Mouse (Mus musculus) myocyte (in vitro differentiated cells): ENCODE measurements around the gene Nfya. TPM values are rescaled to one million over a fixed set of nuclear protein-coding genes. Genes with fewer than 3 reads are reported as not detected.

Experiments
- H3K27me3 ChIP-seq: one replicate; pipeline ENCODE4 v1.6.1; 2011; ENCODE audit not compliant: control insufficient read depth, insufficient read depth, insufficient read length
- H3K36me3 ChIP-seq: one replicate; pipeline ENCODE4 v1.6.1; 2011; ENCODE audit not compliant: control insufficient read depth, insufficient read depth
- H3K4me2 ChIP-seq: one replicate; pipeline ENCODE4 v1.6.1; 2011; ENCODE audit warnings: low read depth, control low read depth
- H3K4me3 ChIP-seq: one replicate; pipeline ENCODE4 v1.5.1; 2011; ENCODE audit warnings: mild to moderate bottlenecking, control low read depth, moderate library complexity
- H3K79me2 ChIP-seq: one replicate; pipeline ENCODE4 v1.6.1; 2011; ENCODE audit not compliant: control insufficient read depth, insufficient read depth
- H3ac ChIP-seq: one replicate; pipeline ENCODE4 v1.6.1; 2011; ENCODE audit not compliant: control insufficient read depth, insufficient read length
- CEBPB ChIP-seq: IDR thresholded peaks from 2 replicates; pipeline ENCODE4 v1.6.1; 2011; ENCODE audit warnings: mild to moderate bottlenecking, moderate library complexity; ENCODE audit not compliant: poor library complexity, insufficient read depth, severe bottlenecking
- E2F4 ChIP-seq: IDR thresholded peaks from one replicate; pipeline ENCODE4 v1.6.1; 2011; ENCODE audit warnings: mild to moderate bottlenecking, control low read depth, moderate library complexity; ENCODE audit not compliant: insufficient read depth
- MAX ChIP-seq: IDR thresholded peaks from one replicate; pipeline ENCODE4 v1.6.1; 2011; ENCODE audit warnings: low read depth, mild to moderate bottlenecking, control low read depth
- MYOD1 ChIP-seq, 3 experiments: IDR thresholded peaks; one replicate each; pipeline ENCODE4 v1.6.1; 2011; ENCODE audit warnings: control low read depth in 2 of 3, low read depth in 2 of 3, mild to moderate bottlenecking in 2 of 3, moderate library complexity in 1 of 3; ENCODE audit not compliant: insufficient read length in 2 of 3, control insufficient read depth in 1 of 3
- MYOG ChIP-seq, 3 experiments: IDR thresholded peaks; one replicate each; pipeline ENCODE4 v1.6.1; 2011; ENCODE audit warnings: control low read depth in 2 of 3, low read depth in 2 of 3, mild to moderate bottlenecking in 2 of 3; ENCODE audit not compliant: insufficient read length in 2 of 3, control insufficient read depth in 1 of 3, insufficient read depth in 1 of 3
- POLR2A ChIP-seq: IDR thresholded peaks from one replicate; pipeline ENCODE4 v1.6.1; 2011; ENCODE audit warnings: low read depth, mild to moderate bottlenecking, control low read depth, moderate library complexity; ENCODE audit not compliant: insufficient read length
- POLR2AphosphoS2 ChIP-seq: IDR thresholded peaks from one replicate; pipeline ENCODE4 v1.6.1; 2011; ENCODE audit warnings: low read depth, control low read depth; ENCODE audit not compliant: insufficient read length
- REST ChIP-seq: IDR thresholded peaks from one replicate; pipeline ENCODE4 v1.6.1; 2011; ENCODE audit warnings: mild to moderate bottlenecking, control low read depth, moderate library complexity; ENCODE audit not compliant: insufficient read depth, insufficient read length
- SRF ChIP-seq: IDR thresholded peaks from one replicate; pipeline ENCODE4 v1.6.1; 2011; ENCODE audit warnings: low read depth; ENCODE audit not compliant: control insufficient read depth, insufficient read length
- TCF12 ChIP-seq: IDR thresholded peaks from one replicate; pipeline ENCODE4 v1.6.1; 2011; ENCODE audit warnings: mild to moderate bottlenecking, control low read depth; ENCODE audit not compliant: poor library complexity, insufficient read depth, severe bottlenecking
- TCF3 ChIP-seq: IDR thresholded peaks from one replicate; pipeline ENCODE4 v1.6.1; 2011; ENCODE audit warnings: low read depth, control low read depth; ENCODE audit not compliant: insufficient read length
- USF1 ChIP-seq: IDR thresholded peaks from one replicate; pipeline ENCODE4 v1.6.1; 2011; ENCODE audit warnings: low read depth, mild to moderate bottlenecking, control low read depth, moderate library complexity
- polyA plus RNA-seq: library from polyadenylated mRNA; unstranded; fragments of >200 nt; fragmentation: generic; extraction: Trizol; gene quantifications from one replicate; pipeline ENCODE4 v1.2.1, GENCODE M21; 2012; ENCODE audit warnings: missing spikeins

The Nfya gene
- polyA plus RNA-seq, 1 experiment = 17.0 TPM

GRCm38 (mm10) chr17:48408526-48409291, 997 bp downstream of the Nfya start:
- peak overlapping the region; percentile 81 for H3K4me2 ChIP-seq
- peak; percentile 47 for TF ChIP-seq POLR2AphosphoS2
- no peak for TF ChIP-seq TCF12
- TF ChIP-seq POLR2A = peak; percentile 54
- TF ChIP-seq SRF = no peak
- no peak for TF ChIP-seq MAX
- peak; percentile 29 for TF ChIP-seq E2F4
- H3K27me3 ChIP-seq = no peaks in the 10 kb centered on the region
- H3K4me3 ChIP-seq = peak overlapping the region; percentile 66
- H3K79me2 ChIP-seq = peaks cover 52% of the 10 kb centered on the region
- H3K36me3 ChIP-seq = peaks cover 4% of the 10 kb centered on the region
- peak overlapping the region; percentile 60 for H3ac ChIP-seq

GRCm38 (mm10) chr17:48407910-48408525, 1.7 kb downstream of the Nfya start:
- H3K36me3 ChIP-seq = peaks cover 4% of the 10 kb centered on the region
- H3K4me3 ChIP-seq = peak overlapping the region; percentile 66
- peaks cover 54% of the 10 kb centered on the region for H3K79me2 ChIP-seq
- peak overlapping the region; percentile 60 for H3ac ChIP-seq
- TF ChIP-seq MYOG (IDR thresholded peaks at IDR 0.05; ENCODE audit: control insufficient read depth in 1 of 3, insufficient read depth in 1 of 3, insufficient read length in 2 of 3, low read depth in 2 of 3) = no peak
- TF ChIP-seq MYOD1 (IDR thresholded peaks at IDR 0.05; ENCODE audit: control insufficient read depth in 1 of 3, insufficient read length in 2 of 3, low read depth in 2 of 3) = no peak
- no peak for TF ChIP-seq TCF3
- no peak for TF ChIP-seq REST
- TF ChIP-seq E2F4 = no peak
- TF ChIP-seq POLR2A = no peak
- no peak for TF ChIP-seq SRF
- no peak for TF ChIP-seq TCF12
- no peak for TF ChIP-seq USF1
- TF ChIP-seq POLR2AphosphoS2 = no peak
- no peak for TF ChIP-seq MAX
- no peaks in the 10 kb centered on the region for H3K27me3 ChIP-seq
- H3K4me2 ChIP-seq = peak overlapping the region; percentile 81

GRCm38 (mm10) chr17:48407154-48407553, 2.6 kb downstream of the Nfya start:
- H3ac ChIP-seq = no peak overlapping the region
- peak overlapping the region; percentile 81 for H3K4me2 ChIP-seq
- peaks cover 6% of the 10 kb centered on the region for H3K36me3 ChIP-seq
- no peak for TF ChIP-seq MAX
- no peak for TF ChIP-seq POLR2A
- no peak for TF ChIP-seq POLR2AphosphoS2
- TF ChIP-seq USF1 = no peak
- TF ChIP-seq SRF = no peak
- no peak for TF ChIP-seq E2F4
- TF ChIP-seq CEBPB = no peak
- TF ChIP-seq MYOG (IDR thresholded peaks at IDR 0.05; ENCODE audit: control insufficient read depth in 1 of 3, insufficient read depth in 1 of 3, insufficient read length in 2 of 3, low read depth in 2 of 3) = no peak
- no peak for TF ChIP-seq REST
- TF ChIP-seq TCF12 = no peak
- TF ChIP-seq MYOD1 (IDR thresholded peaks at IDR 0.05; ENCODE audit: control insufficient read depth in 1 of 3, insufficient read length in 2 of 3, low read depth in 2 of 3) = no peak
- no peak for TF ChIP-seq TCF3
- H3K79me2 ChIP-seq = peaks cover 62% of the 10 kb centered on the region
- no peak overlapping the region for H3K4me3 ChIP-seq
- no peaks in the 10 kb centered on the region for H3K27me3 ChIP-seq

- Histone ChIP-seq H3ac (no peak overlapping the region), H3K4me2 (no peak overlapping the region)
- TF ChIP-seq MAX (no peak), E2F4 (no peak), CEBPB (no peak)
These were observed 5.0 kb downstream of the Nfya start for GRCm38 (mm10) chr17:48404706-48405105.

GRCm38 (mm10) chr17:48403848-48404247, 5.9 kb downstream of the Nfya start:
- TF ChIP-seq TCF12 (no peak), POLR2A (no peak)
- Histone ChIP-seq H3K4me2 (no peak overlapping the region), H3K27me3 (no peaks in the 10 kb centered on the region), H3K4me3 (no peak overlapping the region), H3K79me2 (peaks cover 79% of the 10 kb centered on the region), H3K36me3 (peaks cover 6% of the 10 kb centered on the region), H3ac (no peak overlapping the region)

More at GRCm38 (mm10) chr17:48404706-48405105, 5.0 kb downstream of the Nfya start:
- no peak overlapping the region for H3K4me3 ChIP-seq
- H3K36me3 ChIP-seq = peaks cover 6% of the 10 kb centered on the region
- H3K79me2 ChIP-seq = peaks cover 79% of the 10 kb centered on the region
- no peaks in the 10 kb centered on the region for H3K27me3 ChIP-seq
